Mouse (Mus musculus) heart, embryonic 12.5 days (tissue): ENCODE data around the gene Atg16l1. TPM values are rescaled to one million over a fixed set of nuclear protein-coding genes. Genes with fewer than 3 reads are reported as not detected.

Experiments
- ATAC-seq: fragments of 200-750 bp; cut with Nextera tagmentation; 2 replicates; pipeline ENCODE4 v1.8.0; 2017; ENCODE audit warnings: moderate TSS enrichment, moderate library complexity; ENCODE audit not compliant: insufficient number of reproducible peaks, low FRiP score
- H3K27ac ChIP-seq: fragments of 300-500 bp; sonication (generic); 2 replicates; pipeline ENCODE4 v1.5.1; 2016; ENCODE audit warnings: mild to moderate bottlenecking, moderate library complexity; ENCODE audit not compliant: poor library complexity, severe bottlenecking
- H3K27me3 ChIP-seq: fragments of 300-500 bp; sonication (generic); replicated peaks from 2 replicates; pipeline ENCODE4 v1.6.1; 2016; ENCODE audit warnings: mild to moderate bottlenecking, moderate library complexity
- H3K36me3 ChIP-seq: fragments of 300-500 bp; sonication (generic); 2 replicates; pipeline ENCODE4 v1.6.1; 2016; ENCODE audit warnings: mild to moderate bottlenecking, moderate library complexity
- H3K4me1 ChIP-seq: fragments of 300-500 bp; sonication (generic); replicated peaks from 2 replicates; pipeline ENCODE4 v1.6.1; 2016; ENCODE audit warnings: mild to moderate bottlenecking
- H3K4me2 ChIP-seq: fragments of 300-500 bp; sonication (generic); 2 replicates; pipeline ENCODE4 v1.6.1; 2016; ENCODE audit warnings: mild to moderate bottlenecking, moderate library complexity
- H3K4me3 ChIP-seq: fragments of 300-500 bp; sonication (generic); 2 replicates; pipeline ENCODE4 v1.5.1; 2016; ENCODE audit warnings: mild to moderate bottlenecking
- H3K9ac ChIP-seq: fragments of 300-500 bp; sonication (generic); 2 replicates; pipeline ENCODE4 v1.6.1; 2016; ENCODE audit warnings: mild to moderate bottlenecking, moderate library complexity
- H3K9me3 ChIP-seq: fragments of 300-500 bp; sonication (generic); replicated peaks from 2 replicates; pipeline ENCODE4 v1.6.1; 2016; ENCODE audit warnings: mild to moderate bottlenecking, moderate library complexity
- WGBS: fragments of 180-500 bp; shearing (Covaris S2); methylation state at CpG from one replicate; pipeline ENCODE4 v1.1.7; 2016; 5-methylcytosine and 5-hydroxymethylcytosine counted together
- polyA plus RNA-seq: library from polyadenylated mRNA; unstranded; fragments of >200 nt; fragmentation: Nextera tagmentation; extraction: Ambion mirVana; gene quantifications from 2 replicates; pipeline ENCODE4 v1.2.1, GENCODE M21; 2016

Gene Atg16l1
- 29.8 and 30.5 TPM in 2 replicates for polyA plus RNA-seq

DNA sequence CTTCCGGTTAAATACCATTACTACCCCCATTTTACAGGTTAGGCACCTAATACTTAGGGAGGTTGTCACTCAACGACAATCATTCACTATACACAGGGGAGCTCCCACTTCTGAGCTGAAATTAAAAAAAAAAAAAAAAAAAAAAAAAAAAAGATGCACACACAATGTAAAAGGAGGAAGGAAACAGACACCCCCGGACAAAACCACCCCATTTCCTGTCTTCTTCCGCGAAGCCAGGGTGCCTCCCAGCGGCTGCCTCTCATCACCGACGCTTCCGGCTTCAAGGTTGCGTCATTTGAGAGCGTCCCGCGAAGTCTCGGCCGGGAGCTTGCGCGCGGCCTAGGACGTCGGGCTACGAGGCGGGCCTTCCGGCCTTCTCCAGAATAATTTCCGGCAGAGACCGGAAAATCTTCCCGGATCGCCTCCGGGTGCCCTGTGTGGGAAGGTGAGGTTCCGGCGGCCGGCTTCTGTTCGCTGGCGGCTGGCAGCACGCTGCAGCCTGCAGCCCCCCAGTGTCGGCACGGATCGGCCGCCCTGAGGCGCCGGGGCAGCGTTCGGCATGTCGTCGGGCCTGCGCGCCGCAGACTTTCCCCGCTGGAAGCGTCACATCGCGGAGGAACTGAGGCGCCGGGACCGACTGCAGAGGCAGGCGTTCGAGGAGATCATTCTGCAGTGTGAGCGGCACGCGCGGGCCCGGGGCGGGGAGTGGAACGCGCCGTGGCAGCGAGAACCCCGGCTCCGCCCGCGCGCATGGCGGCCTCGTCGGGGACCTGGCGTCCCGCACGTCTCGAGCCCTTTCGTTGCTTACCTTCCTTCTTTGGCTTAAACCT is at the start of gene Atg16l1:
Gene Atg16l1 (plus strand): TSS at position 230 of the 830 bp plus-strand sequence.
- peak within 1 kb of the TSS; percentile 87 for H3K27ac ChIP-seq
- H3K4me1 ChIP-seq, result peaks cover 9% of the 10 kb centered on the region
- peaks cover 16% of the 10 kb centered on the region for H3K36me3 ChIP-seq
- ATAC-seq, result peak; percentile 99
- WGBS, result under 1% methylated on average over 79 of the region's 79 CpGs
- peak within 1 kb of the TSS; percentile 81 for H3K4me2 ChIP-seq
- H3K9me3 ChIP-seq, result no peaks in the 10 kb centered on the region
- peak within 1 kb of the TSS; percentile 88 for H3K4me3 ChIP-seq
- 0 out of 2 replicates have a peak, but pooled peaks cover 11% of the 10 kb centered on the region for H3K27me3 ChIP-seq
- peak within 1 kb of the TSS; percentile 92 for H3K9ac ChIP-seq

DNA sequence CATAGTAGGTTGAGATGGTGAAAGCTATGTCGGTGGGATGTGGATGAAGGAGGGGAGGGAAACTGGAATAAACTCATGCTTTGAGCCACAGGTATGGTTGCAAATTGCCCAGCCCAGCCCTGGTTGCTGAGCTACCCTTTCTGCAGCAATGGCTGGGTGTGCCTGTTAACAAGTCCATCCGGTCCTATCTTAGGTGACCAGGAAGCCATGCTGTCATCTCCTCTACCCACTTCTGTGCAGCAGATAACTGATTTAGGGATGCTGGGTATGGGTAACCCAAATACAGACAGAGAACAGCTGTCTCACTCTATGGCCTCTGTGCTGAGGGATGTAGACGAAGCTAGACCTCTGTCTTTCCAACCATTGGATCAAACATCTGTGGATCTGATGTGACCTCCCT is 49.3 kb upstream of the Atg16l1 start:
- no peak overlapping the region for H3K4me3 ChIP-seq
- H3K9ac ChIP-seq, result no peak overlapping the region
- peak; percentile 85 for ATAC-seq
- H3K36me3 ChIP-seq, result peaks cover 8% of the 10 kb centered on the region
- H3K27ac ChIP-seq, result no peak overlapping the region
- 77% methylated on average over 3 of the region's 3 CpGs for WGBS
- H3K27me3 ChIP-seq, result 0 out of 2 replicates have a peak, but pooled peaks cover under 1% of the 10 kb centered on the region
- H3K9me3 ChIP-seq, result peaks cover 10% of the 10 kb centered on the region
- no peak overlapping the region for H3K4me2 ChIP-seq
- H3K4me1 ChIP-seq, result 0 out of 2 replicates have a peak, but pooled peaks cover 5% of the 10 kb centered on the region

DNA sequence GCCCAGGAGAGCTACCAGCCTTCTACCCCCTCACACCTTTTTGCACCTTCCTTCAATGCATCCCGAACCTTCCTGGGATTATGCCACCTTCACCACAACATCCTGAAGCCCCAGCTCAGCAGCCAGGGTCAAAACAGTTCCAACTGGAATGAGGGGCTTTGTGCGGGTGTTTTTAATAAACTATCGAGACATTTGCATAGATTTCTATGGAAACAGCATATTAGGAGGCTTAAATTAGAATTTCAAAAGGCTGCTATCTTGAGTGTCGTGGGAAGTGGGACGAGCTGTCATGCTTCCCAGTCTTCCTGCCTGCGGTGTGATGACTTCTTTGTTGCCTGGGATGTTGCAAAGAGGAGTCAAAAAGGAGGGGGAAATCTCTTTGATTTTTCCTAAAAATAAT is 46.6 kb upstream of the Atg16l1 start:
- ATAC-seq, result no peak
- Histone ChIP-seq H3K4me3 (no peak overlapping the region), H3K4me1 (0 out of 2 replicates have a peak, but pooled peaks cover 5% of the 10 kb centered on the region), H3K27me3 (no peaks in the 10 kb centered on the region), H3K9me3 (peaks cover 10% of the 10 kb centered on the region), H3K27ac (no peak overlapping the region), H3K36me3 (peaks cover 8% of the 10 kb centered on the region), H3K9ac (no peak overlapping the region), H3K4me2 (no peak overlapping the region)
- 66% methylated on average over 6 of the region's 6 CpGs for WGBS

DNA sequence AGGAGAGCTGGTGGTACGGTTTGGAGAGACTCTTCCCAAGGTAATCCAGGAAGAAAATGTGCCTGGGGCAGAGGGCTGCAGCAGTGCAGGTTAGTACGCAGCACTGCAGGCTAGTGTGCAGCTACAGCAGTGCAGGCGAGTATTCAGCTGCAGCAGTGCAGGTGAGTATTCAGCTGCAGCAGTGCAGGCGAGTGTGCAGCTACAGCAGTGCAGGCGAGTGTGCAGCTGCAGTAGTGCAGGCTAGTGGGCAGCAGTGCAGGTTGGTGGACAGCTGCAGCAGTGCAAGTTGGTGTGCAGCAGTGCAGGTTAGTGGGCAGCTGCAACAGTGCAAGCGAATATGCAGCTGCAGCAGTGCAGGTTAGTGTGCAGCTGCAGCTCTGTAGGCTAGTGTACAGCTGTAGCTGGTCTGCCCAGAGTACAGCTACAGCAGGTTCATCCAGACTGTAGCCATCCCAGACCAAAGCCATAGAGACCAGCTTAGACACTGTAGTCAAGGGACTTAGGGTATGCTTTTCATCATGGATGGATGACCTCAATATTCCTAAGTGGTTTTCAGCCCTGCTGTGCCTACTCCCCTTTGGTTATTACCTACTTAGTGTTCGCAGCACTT is 45.9 kb upstream of the Atg16l1 start:
- H3K4me3 ChIP-seq, result no peak overlapping the region
- no peaks in the 10 kb centered on the region for H3K4me1 ChIP-seq
- H3K27me3 ChIP-seq, result no peaks in the 10 kb centered on the region
- H3K9ac ChIP-seq, result no peak overlapping the region
- H3K27ac ChIP-seq, result no peak overlapping the region
- peaks cover 10% of the 10 kb centered on the region for H3K9me3 ChIP-seq
- ATAC-seq, result no peak
- 85% methylated on average over 7 of the region's 7 CpGs for WGBS
- no peak overlapping the region for H3K4me2 ChIP-seq
- peaks cover 8% of the 10 kb centered on the region for H3K36me3 ChIP-seq

DNA sequence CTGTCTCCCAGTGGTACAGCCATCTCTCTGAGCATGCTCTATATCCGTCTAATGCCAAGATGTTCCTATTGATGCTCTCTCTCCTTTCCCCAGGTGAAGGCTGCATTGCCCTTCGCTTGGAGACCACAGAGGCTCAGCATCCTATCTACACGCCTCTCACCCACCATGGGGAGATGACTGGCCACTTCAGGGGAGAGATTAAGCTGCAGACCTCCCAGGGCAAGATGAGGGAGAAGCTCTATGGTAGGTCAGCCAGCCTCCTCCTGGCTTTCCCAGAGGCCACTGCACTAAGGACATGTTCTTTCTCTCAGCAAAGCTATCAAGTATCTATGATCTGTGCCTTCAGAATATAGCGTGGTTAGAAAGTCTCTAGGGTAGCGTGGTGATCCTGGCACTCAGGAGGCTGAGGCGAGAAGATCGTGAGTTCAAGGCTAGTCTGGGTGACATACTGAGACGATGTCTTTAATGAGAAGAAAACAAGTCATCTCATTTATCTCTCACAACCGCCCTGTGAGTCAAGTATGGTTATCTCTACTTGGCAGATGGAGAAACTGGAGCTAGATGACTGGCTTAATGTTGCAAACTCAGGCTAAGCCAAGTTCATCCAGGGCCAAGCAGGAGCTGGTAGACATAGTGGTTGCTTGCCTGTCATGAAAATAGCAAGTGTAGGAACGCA is 43.6 kb upstream of the Atg16l1 start:
- peak overlapping the region; percentile 59; the same call in 1 of the 2 replicates for H3K27ac ChIP-seq
- 64% methylated on average over 10 of the region's 10 CpGs for WGBS
- peaks cover 10% of the 10 kb centered on the region for H3K9me3 ChIP-seq

DNA sequence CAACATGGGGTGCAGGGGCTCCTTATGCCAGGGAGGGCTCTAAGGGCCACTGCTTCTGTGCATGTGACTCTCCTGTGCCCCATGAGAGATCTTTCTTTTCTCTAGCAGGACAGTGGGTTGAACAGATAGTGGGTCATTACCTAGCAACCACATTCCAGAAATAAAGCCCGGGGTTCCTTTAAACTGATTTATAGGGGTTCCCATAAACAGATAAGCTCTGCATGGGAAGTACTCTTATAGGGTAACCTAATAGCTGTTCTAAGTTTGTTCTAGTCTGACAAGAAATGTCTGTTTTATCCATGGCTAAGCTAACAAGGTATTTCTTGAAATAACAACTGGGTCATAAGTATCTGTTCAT is 43.1 kb upstream of the Atg16l1 start:
- Histone ChIP-seq H3K36me3 (peaks cover 8% of the 10 kb centered on the region), H3K27ac (peak overlapping the region; percentile 59; the same call in 1 of the 2 replicates), H3K4me1 (no peaks in the 10 kb centered on the region), H3K9me3 (peaks cover 10% of the 10 kb centered on the region), H3K27me3 (no peaks in the 10 kb centered on the region), H3K4me3 (no peak overlapping the region), H3K4me2 (no peak overlapping the region), H3K9ac (no peak overlapping the region)
- WGBS, result 60% methylated on average over 1 of the region's 1 CpGs
- ATAC-seq, result no peak

More for the DNA sequence above, 43.6 kb upstream of the Atg16l1 start:
- H3K4me1 ChIP-seq, result no peaks in the 10 kb centered on the region
- H3K9ac ChIP-seq, result no peak overlapping the region
- no peak overlapping the region for H3K4me3 ChIP-seq
- no peak overlapping the region for H3K4me2 ChIP-seq
- ATAC-seq, result peak; percentile 91
- H3K27me3 ChIP-seq, result no peaks in the 10 kb centered on the region
- H3K36me3 ChIP-seq, result peaks cover 8% of the 10 kb centered on the region

DNA sequence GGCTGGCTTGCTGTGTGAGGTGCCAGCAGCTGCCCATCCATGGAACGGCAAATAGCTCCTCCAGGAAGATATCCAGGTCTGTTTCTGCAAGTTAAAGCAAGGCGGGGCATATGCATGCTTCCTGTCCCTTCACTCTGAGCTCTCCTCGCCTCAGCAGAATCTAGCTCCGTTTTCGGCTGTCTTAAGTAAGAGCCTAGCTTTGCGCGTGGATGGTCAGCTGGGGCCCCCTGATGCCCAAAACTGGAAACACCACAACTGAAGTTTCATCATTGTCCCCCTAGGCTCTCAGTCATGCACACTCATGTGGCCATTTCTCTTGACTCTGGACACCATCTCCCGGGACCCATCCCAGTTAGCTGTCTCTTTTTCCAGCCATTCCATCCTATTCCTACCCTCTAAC is 34.3 kb upstream of the Atg16l1 start:
- Histone ChIP-seq H3K4me3 (no peak overlapping the region), H3K27me3 (no peaks in the 10 kb centered on the region), H3K4me1 (no peaks in the 10 kb centered on the region), H3K4me2 (no peak overlapping the region), H3K9me3 (no peaks in the 10 kb centered on the region), H3K36me3 (no peaks in the 10 kb centered on the region), H3K27ac (no peak overlapping the region), H3K9ac (no peak overlapping the region)
- ATAC-seq, result 0 out of 2 replicates have a peak, but pooled peaks have one; percentile 60
- 25% methylated on average over 8 of the region's 8 CpGs for WGBS

DNA sequence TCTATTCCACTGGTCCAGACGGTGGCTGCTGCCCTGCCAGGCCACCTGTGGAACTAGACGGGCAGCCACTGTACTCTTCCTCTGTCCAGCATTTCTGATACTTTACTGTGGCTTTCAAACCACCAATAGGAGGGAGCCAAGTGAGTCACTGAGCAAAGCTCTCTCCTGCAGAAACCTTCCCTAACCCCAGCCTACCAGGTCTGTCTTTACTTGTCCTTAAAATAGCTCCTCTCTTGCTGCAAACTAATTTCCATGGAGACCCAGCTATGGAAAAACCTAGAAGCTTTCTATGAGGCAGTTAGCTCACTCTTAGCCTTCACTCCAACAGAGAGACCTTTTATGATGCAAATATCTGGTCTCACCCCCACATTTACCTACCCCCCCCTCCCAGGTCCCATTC is 33.6 kb upstream of the Atg16l1 start:
- Histone ChIP-seq H3K27ac (no peak overlapping the region), H3K36me3 (no peaks in the 10 kb centered on the region), H3K9me3 (no peaks in the 10 kb centered on the region), H3K4me2 (no peak overlapping the region), H3K27me3 (no peaks in the 10 kb centered on the region), H3K4me3 (no peak overlapping the region), H3K9ac (no peak overlapping the region), H3K4me1 (no peaks in the 10 kb centered on the region)
- no peak for ATAC-seq
- 28% methylated on average over 2 of the region's 2 CpGs for WGBS

DNA sequence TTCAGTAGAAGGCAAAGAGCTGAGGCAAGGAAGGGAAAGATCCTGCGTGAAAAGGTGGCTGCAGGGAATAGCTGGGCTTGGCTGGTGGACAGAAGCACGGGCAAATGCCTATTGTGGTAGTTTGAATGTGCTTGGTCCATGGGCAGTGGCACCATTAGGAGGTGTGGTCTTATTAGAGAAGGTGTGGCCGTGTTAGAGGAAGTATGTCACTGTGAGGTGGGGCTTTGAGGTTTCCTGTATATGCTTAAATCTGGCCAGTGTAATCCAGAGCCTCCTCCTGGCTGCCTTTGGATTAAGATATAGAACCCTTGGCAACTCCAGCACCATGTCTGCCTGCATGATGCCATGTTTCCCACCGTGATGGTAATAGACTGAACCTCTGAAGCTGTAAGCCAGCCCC is 32.3 kb upstream of the Atg16l1 start:
- WGBS, result 73% methylated on average over 4 of the region's 4 CpGs
- ATAC-seq, result no peak
- H3K4me2 ChIP-seq, result no peak overlapping the region

DNA sequence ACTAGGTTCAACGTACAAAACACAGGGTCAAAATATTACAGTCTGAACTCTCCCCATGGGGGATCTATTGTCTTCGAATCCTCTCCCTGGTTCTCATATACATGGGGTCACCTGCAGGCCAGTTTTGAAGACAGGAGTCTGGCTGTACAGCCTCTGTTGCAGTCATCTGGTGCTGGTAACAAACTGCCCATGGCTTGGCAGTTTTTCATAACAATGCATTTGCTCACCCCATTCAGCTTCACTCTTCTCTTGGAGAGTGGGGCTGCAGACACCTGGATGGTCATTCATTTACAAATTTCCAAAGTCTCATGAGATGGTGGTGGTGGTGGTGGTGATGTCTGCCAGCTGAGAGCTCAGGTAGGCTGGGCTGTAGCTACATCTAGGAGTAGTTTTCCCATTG is 26.6 kb upstream of the Atg16l1 start:
- no peak for ATAC-seq
- H3K9me3 ChIP-seq, result no peaks in the 10 kb centered on the region
- no peaks in the 10 kb centered on the region for H3K36me3 ChIP-seq
- WGBS, result 79% methylated on average over 2 of the region's 2 CpGs
- no peaks in the 10 kb centered on the region for H3K27me3 ChIP-seq
- no peak overlapping the region for H3K27ac ChIP-seq
- no peak overlapping the region for H3K4me2 ChIP-seq
- no peak overlapping the region for H3K9ac ChIP-seq
- no peaks in the 10 kb centered on the region for H3K4me1 ChIP-seq
- H3K4me3 ChIP-seq, result no peak overlapping the region

More for the DNA sequence above, 32.3 kb upstream of the Atg16l1 start:
- Histone ChIP-seq H3K4me1 (no peaks in the 10 kb centered on the region), H3K4me3 (no peak overlapping the region), H3K9me3 (no peaks in the 10 kb centered on the region), H3K27me3 (no peaks in the 10 kb centered on the region), H3K36me3 (no peaks in the 10 kb centered on the region), H3K9ac (no peak overlapping the region), H3K27ac (no peak overlapping the region)

DNA sequence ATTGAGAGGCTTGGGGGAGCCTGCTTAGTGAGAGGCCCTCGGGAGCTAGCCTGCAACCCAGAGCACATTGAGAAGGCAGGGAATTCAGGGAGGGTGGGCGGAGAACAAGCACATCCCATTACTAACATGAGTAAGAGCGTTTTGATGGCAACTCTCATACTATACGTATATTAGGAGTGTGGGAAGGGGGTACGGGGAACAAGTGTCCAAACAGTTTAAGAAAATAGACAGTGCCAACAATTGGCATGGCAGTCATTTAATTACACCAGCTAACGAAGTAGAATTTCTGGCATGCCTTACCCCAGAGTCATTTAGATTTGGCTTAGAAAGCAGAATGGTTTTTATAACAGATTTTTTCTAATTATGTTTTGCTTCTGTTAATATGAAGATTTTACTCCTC is 25.8 kb upstream of the Atg16l1 start:
- H3K36me3 ChIP-seq, result no peaks in the 10 kb centered on the region
- no peak for ATAC-seq
- WGBS, result 76% methylated on average over 6 of the region's 6 CpGs
- no peak overlapping the region for H3K27ac ChIP-seq
- H3K9ac ChIP-seq, result no peak overlapping the region
- no peaks in the 10 kb centered on the region for H3K27me3 ChIP-seq
- no peak overlapping the region for H3K4me3 ChIP-seq
- H3K4me1 ChIP-seq, result no peaks in the 10 kb centered on the region
- H3K4me2 ChIP-seq, result no peak overlapping the region
- no peaks in the 10 kb centered on the region for H3K9me3 ChIP-seq
